Mouse (Mus musculus): ENCODE data around the gene Tor3a. TPM values are rescaled to one million over a fixed set of nuclear protein-coding genes. Genes with fewer than 3 reads are reported as not detected.
A peak's percentile ranks its signal among the peaks of the same experiment; 100 is the strongest.
"Not testable (repeated sequence)": the region's sequence is repeated elsewhere in the genome, so short reads cannot be mapped to it uniquely, and the experiment has no call there.

Tor3a gene
- polyA plus RNA-seq, 1 experiment from 2014 or later: 7.2 TPM

DNA sequence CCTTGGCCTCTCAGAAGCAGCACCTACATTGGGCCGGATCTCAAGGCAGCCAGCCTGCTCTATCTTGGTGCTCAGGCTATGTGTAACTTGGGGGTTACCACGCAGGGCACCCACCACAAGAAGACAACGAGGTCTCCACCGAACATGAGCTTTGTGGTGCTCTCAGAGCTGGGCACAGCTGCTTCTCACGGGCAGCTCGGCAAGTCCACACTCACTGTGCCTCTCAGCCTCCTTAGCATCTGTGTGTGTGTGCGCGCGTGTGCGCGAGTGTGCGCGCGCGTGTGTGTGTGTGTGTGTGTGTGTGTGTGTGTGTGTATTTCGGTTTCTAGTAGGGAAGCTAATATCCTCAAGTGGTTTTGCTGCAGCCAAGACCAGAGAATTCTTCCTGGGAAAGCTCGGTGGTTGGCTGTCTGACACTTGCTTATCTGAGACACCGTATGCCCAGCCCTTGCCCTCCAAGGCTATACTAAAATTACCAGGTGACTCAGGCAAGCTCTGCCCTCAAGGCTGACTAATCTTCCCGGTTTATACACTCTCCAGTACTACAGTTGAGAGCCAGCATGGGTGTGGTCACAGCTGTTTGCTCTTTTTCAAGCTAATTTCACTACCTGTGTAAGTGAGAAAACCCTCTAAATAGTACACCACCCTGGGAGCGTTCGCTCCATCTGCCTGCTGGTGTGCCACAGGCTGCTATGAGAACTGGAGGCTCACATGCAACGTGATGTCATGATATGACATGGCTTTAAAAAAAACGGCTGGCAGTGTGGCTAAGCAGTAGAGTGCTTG lies 6.8 kb downstream of the Tor3a start:
- Histone ChIP-seq H3K4me3 (no peak overlapping the region), H3K36me3 (no peaks in the 10 kb centered on the region), H3K4me1 (replicated peaks) (peaks cover 24% of the 10 kb centered on the region), H3K9me3 (no peaks in the 10 kb centered on the region), H3K27ac (0 out of 2 replicates have a peak overlapping the region, but pooled peaks have one; percentile 50), H3K27me3 (ENCODE audit: insufficient read depth, poor library complexity, severe bottlenecking) (0 out of 2 replicates have a peak, but pooled peaks cover 7% of the 10 kb centered on the region)
- DNase-seq (ENCODE audit: low spot score): no peak
- WGBS: 88% methylated on average over 23 of the region's 23 CpGs

DNA sequence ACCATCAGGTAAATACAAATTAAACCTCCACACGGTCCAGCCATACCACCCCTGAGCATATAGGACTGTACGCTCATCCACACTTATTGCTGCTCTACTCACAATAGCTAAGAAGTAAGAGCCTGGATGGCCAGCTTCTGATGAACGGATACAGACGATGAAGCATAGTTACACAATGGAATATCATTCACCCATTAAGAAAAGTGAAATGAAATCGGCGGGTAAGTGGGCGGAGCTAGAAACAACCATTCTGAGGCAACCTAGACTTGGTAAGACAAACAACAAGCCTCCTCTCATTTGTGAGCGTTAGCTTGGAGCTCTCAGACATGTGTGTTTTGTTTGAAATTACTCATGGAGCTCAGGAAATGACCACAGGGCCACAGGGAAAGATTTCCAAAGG lies 8.4 kb downstream of the Tor3a start:
- Histone ChIP-seq H3K4me3 (no peak overlapping the region), H3K36me3 (peaks cover 8% of the 10 kb centered on the region; the same call in 1 of the 2 replicates), H3K9me3 (no peaks in the 10 kb centered on the region), H3K27me3 (ENCODE audit: insufficient read depth, poor library complexity, severe bottlenecking) (no peaks in the 10 kb centered on the region), H3K27ac (no peak overlapping the region), H3K4me1 (replicated peaks) (peaks cover 24% of the 10 kb centered on the region)
- WGBS: 87% methylated on average over 8 of the region's 8 CpGs
- DNase-seq (ENCODE audit: low spot score): no peak

DNA sequence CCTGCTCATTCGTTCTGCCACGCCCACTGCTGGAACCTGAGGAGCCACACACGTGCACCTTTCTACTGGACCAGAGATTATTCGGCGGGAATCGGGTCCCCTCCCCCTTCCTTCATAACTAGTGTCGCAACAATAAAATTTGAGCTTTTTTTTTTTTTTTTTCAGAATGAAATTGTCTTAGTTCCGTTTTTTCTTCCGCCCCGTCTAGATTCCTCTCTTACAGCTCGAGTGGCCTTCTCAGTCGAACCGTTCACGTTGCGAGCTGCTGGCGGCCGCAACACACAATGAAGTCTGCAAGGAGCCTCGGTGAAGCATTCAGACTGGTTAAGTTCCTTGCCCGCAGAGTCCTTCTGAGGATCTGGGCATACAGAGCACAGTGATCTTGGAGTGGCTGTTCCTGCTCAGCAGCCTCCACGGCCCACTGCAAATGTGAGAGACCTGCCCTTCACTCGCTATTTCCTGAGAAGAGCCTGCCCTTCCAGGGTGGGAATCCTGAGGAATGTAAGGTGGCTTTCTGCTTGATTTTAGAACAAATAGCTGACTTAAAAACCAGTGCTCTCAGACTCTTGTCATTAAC lies 13.4 kb downstream of the Tor3a start:
- H3K27ac ChIP-seq; H3K4me3 ChIP-seq; H3K4me1 ChIP-seq (replicated peaks); H3K9me3 ChIP-seq; H3K36me3 ChIP-seq; H3K27me3 ChIP-seq (ENCODE audit: insufficient read depth, poor library complexity, severe bottlenecking); DNase-seq (ENCODE audit: low spot score): not testable (repeated sequence)
- 73% methylated on average over 20 of the region's 21 CpGs for WGBS

DNA sequence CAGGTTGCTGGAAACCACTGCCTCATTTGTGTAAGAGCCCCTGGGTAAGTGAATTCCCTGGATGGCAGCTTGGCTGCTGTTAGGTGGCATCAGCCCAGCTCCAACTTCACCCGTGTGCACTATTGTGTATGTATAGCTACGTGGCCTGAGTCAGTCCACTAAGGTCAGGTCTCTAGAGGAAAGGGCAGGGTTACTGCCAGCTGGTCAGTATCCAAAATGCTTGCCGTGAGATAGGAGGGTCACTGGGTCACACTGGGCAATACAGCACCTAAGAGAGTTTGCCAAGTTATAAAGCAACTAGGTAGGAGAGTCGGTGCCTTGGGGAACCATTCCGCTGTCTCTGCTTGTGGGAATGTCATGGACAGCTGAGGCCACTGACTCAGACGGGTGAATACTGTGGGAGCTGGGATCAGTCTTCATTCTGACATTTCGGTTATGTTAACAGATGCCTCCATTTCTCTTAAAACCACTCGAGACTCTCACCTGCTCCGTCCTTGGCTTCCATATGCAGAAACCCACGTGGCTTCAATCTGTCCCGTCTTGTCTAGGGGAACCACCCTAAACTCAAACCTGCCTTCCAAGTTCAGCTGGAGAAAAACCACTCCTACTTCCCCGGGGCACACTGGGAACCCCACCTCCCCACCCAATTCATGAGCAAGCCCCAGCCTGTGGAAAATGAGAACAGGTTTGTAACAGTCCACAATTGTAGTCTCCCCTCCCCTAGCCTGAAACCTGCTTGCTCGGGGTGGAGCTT lies 14.1 kb downstream of the Tor3a start:
- peaks cover 5% of the 10 kb centered on the region; the same call in 1 of the 2 replicates for H3K4me1 ChIP-seq (replicated peaks)
- DNase-seq (ENCODE audit: low spot score): no peak

DNA sequence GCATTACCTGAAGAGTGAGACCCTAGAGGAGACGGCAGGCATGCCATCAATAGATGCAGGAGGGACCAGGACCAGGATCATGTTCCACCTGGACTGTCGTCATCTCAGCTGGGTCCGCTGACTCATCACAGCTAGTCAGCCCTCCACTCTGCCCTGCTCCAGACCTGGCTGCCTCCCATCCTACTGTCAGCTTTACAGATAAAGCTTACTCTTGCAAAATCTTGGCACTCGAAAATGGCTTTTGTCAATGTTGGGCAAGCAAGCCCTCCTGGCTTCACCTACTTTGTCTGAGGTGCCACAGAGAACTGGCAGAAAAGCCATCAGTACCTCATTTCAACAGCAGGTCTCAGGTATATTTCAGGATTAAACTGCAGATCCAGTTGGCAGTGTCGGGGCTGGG lies 15.5 kb downstream of the Tor3a start:
- H3K9me3 ChIP-seq: no peaks in the 10 kb centered on the region
- no peak overlapping the region for H3K4me3 ChIP-seq
- no peak for DNase-seq (ENCODE audit: low spot score)
- H3K27me3 ChIP-seq (ENCODE audit: insufficient read depth, poor library complexity, severe bottlenecking): no peaks in the 10 kb centered on the region
- H3K27ac ChIP-seq: no peak overlapping the region
- peaks cover 9% of the 10 kb centered on the region; the same call in 1 of the 2 replicates for H3K4me1 ChIP-seq (replicated peaks)
- H3K36me3 ChIP-seq: peaks cover 12% of the 10 kb centered on the region; the same call in 1 of the 2 replicates
- 83% methylated on average over 5 of the region's 5 CpGs for WGBS

More for the DNA sequence above, 14.1 kb downstream of the Tor3a start:
- Histone ChIP-seq H3K27me3 (ENCODE audit: insufficient read depth, poor library complexity, severe bottlenecking) (no peaks in the 10 kb centered on the region), H3K27ac (no peak overlapping the region), H3K4me3 (no peak overlapping the region), H3K9me3 (no peaks in the 10 kb centered on the region), H3K36me3 (peaks cover 12% of the 10 kb centered on the region; the same call in 1 of the 2 replicates)
- 86% methylated on average over 13 of the region's 13 CpGs for WGBS

DNA sequence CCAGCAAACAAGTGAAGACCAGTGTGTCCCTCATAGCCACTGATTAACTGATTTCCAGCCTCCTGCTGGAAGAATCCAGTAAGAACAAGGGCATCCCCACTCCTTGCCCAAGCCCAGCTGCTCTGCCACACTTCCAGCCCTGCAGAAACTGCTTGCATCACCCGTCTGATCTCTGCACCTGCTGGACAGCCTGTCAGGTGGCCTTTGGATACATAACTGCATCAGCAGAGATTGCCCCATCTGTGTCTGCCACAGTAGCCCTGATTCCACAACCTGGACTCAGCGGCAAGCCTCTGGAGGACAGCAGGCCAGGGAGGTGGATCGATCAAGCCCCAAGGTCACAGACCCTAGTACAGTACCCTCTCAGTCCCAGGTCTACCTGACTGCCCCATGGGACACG lies 16.6 kb downstream of the Tor3a start:
- WGBS: 88% methylated on average over 4 of the region's 4 CpGs
- no peak overlapping the region for H3K4me3 ChIP-seq
- H3K36me3 ChIP-seq: peaks cover 12% of the 10 kb centered on the region; the same call in 1 of the 2 replicates
- H3K9me3 ChIP-seq: no peaks in the 10 kb centered on the region
- DNase-seq (ENCODE audit: low spot score): no peak
- peaks cover 9% of the 10 kb centered on the region; the same call in 1 of the 2 replicates for H3K4me1 ChIP-seq (replicated peaks)
- H3K27me3 ChIP-seq (ENCODE audit: insufficient read depth, poor library complexity, severe bottlenecking): no peaks in the 10 kb centered on the region
- H3K27ac ChIP-seq: peak overlapping the region; percentile 41; the same call in 1 of the 2 replicates

DNA sequence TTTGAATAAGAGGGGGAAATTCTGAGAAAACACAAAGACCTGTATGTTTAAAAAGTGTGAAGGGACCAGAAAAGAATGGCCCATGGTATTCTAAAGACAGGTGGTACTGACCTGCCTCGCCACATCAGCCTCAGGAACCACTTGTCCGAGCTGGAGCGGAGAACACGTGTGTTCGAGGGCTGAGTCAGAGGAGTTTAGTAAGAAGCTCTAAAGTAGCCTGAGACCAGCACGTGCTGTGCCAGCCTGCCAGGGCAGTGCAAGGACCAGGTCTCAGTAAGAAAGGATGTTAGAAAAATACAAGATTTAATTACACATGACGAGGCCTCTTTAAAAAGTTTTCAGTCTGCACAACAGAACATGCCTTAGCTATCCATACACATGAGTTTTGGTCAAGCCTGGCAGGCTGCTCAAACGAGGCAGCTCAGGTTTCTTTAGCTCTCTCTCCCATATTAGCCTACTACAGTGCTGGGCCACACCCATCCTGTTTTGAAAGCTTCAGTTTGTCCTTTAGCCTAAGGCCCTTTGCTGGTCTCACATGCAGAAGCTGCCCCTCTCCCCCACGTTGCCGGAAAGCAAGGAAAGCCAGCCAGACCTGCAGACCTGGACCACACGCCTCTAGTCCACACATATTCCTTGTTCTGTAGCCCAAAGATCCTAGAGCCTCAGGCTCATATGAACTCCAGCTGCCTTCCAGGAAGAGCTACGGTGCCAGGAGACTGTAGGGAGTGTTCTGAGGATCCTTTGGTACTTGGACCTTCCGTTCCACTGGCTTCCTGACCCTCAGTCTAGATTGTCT lies 19.2 kb downstream of the Tor3a start:
- DNase-seq (ENCODE audit: low spot score): no peak
- 0 out of 2 replicates have a peak overlapping the region, but pooled peaks have one; percentile 29 for H3K27ac ChIP-seq

DNA sequence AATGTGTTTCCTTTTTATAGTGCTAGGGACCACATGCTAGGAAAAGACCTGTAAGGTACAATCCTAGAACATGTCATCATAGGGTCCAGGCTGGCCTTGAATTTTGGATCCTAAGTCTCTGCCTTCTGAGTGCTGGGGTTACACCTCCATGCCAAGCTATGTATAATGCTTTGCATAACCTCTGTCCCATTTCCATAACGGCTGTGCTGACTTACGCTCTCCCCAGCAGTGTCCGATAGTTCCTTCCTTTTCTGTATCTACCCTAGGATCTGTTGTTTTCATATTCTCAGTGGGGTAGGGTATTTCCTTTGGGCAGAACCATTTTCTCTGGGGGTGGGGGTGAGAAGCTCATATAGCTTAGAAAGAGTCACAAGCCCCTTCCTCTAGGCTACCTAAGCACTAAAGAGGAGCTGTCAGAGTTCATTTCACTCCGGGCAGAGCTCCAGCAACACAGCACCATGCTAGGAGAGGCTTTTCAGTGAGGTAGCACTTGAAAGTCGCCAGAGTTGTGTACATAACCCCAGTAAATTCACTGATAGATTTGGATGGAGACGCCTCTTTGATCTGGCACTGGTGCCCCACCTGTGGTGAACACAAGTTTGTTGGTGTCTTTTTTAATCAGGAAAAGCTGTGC lies 21.9 kb downstream of the Tor3a start:
- H3K36me3 ChIP-seq: peaks cover 12% of the 10 kb centered on the region
- H3K9me3 ChIP-seq: no peaks in the 10 kb centered on the region
- peaks cover 9% of the 10 kb centered on the region; the same call in 1 of the 2 replicates for H3K4me1 ChIP-seq (replicated peaks)
- no peak for DNase-seq (ENCODE audit: low spot score)
- H3K4me3 ChIP-seq: no peak overlapping the region
- H3K27ac ChIP-seq: no peak overlapping the region
- WGBS: 65% methylated on average over 6 of the region's 6 CpGs
- no peaks in the 10 kb centered on the region for H3K27me3 ChIP-seq (ENCODE audit: insufficient read depth, poor library complexity, severe bottlenecking)

More for the DNA sequence above, 19.2 kb downstream of the Tor3a start:
- Histone ChIP-seq H3K36me3 (peaks cover 4% of the 10 kb centered on the region; the same call in 1 of the 2 replicates), H3K9me3 (no peaks in the 10 kb centered on the region), H3K4me1 (replicated peaks) (peaks cover 9% of the 10 kb centered on the region; the same call in 1 of the 2 replicates), H3K27me3 (ENCODE audit: insufficient read depth, poor library complexity, severe bottlenecking) (no peaks in the 10 kb centered on the region), H3K4me3 (no peak overlapping the region)
- WGBS: 78% methylated on average over 13 of the region's 13 CpGs

DNA sequence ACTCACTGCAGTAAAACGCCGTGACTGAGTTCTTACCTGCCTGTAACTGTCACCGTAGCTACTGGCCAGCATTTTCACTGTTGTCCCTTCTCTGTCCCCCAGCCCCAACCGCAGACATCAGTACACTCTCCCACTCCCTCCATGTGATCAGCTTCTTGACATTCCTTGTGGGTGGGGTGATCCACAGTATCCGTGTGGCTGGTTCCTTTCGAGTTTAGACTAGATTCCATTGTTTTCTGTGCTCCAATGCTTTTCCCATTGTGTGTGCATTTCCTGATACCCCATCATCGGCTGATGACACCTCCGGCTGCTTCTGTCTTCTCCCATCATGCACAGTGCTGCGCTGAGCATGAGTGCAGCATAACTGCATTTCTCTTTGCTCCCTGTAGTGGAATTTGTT lies 23.5 kb downstream of the Tor3a start:
- no peak for DNase-seq (ENCODE audit: low spot score)

DNA sequence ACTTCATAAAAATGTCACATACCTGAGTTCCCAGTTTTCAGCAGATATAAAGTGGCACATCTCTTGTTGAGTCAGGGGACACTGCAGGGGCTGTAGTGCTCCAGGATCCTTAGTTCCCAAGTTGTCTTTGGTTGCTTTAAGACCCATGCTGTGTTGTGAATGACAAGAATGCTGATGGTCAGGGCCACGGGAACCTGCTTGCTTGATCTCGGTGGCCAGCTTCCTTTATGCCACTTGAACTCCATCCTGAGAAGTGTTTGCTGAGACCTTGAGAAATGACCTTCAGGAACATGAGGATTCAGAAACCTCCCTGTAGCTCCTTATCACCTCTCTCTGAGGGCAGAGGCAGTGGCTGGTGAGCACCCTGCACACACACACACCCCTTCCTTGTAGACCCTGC lies 25.5 kb downstream of the Tor3a start:
- H3K9me3 ChIP-seq: no peaks in the 10 kb centered on the region
- peaks cover 22% of the 10 kb centered on the region for H3K36me3 ChIP-seq
- no peak overlapping the region for H3K4me3 ChIP-seq
- H3K4me1 ChIP-seq (replicated peaks): peaks cover 9% of the 10 kb centered on the region; the same call in 1 of the 2 replicates
- no peak overlapping the region for H3K27ac ChIP-seq
- 43% methylated on average over 2 of the region's 2 CpGs for WGBS
- no peak for DNase-seq (ENCODE audit: low spot score)
- H3K27me3 ChIP-seq (ENCODE audit: insufficient read depth, poor library complexity, severe bottlenecking): no peaks in the 10 kb centered on the region

More for the DNA sequence above, 23.5 kb downstream of the Tor3a start:
- H3K4me3 ChIP-seq: no peak overlapping the region
- H3K4me1 ChIP-seq (replicated peaks): 0 out of 2 replicates have a peak, but pooled peaks cover 6% of the 10 kb centered on the region
- no peaks in the 10 kb centered on the region for H3K9me3 ChIP-seq
- peaks cover 14% of the 10 kb centered on the region for H3K36me3 ChIP-seq
- WGBS: 86% methylated on average over 9 of the region's 9 CpGs
- H3K27me3 ChIP-seq (ENCODE audit: insufficient read depth, poor library complexity, severe bottlenecking): no peaks in the 10 kb centered on the region
- no peak overlapping the region for H3K27ac ChIP-seq

DNA sequence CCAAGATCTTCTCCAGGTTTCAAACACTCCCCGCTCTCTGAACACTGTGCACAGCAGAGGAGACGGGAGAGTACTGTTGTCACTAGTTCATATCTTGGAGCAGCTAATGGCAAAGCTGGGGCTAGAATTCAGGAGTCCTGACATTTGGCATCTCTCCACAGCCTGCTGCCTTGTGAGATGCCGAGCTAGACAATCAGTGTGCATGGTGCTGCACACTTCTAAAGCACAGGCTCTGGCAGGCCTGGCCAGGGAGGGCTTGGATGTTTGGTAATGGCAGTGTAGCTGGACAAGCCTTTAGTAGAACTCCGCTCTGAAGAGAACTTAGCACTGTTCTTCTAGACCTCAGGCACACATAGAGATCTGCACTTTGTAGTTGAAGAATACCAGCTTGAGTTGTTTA lies 28.2 kb downstream of the Tor3a start:
- Histone ChIP-seq H3K36me3 (peaks cover 49% of the 10 kb centered on the region), H3K4me3 (no peak overlapping the region), H3K9me3 (no peaks in the 10 kb centered on the region), H3K4me1 (replicated peaks) (peaks cover 17% of the 10 kb centered on the region; the same call in 1 of the 2 replicates), H3K27me3 (ENCODE audit: insufficient read depth, poor library complexity, severe bottlenecking) (no peaks in the 10 kb centered on the region), H3K27ac (no peak overlapping the region)
- no peak for DNase-seq (ENCODE audit: low spot score)
- WGBS: 91% methylated on average over 4 of the region's 4 CpGs
